Mouse (Mus musculus): Measurements from ENCODE around the gene Klf12.

DNA sequence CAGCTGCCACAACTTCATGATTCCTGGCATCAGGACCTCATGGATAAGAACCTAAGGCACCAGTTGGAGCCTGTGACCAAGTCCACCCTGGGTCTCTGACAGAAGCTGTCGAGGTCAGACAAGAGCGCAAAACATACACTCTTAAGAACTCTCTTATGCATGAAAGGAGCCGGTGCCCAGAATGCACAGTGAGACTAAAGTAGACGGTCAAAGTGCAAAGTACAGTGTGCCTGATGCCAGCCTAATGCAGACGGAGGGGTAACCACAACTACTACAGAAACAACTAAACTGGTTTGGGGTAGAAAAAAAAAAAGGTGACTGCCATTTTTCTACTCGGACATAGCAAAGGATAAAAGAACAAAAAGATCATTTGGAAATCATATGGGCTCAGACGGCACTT lies 47.7 kb downstream of the Klf12 start:
- TF ChIP-seq GATA1 (IDR thresholded peaks at IDR 0.05; ENCODE audit: borderline replicate concordance, low read length) (no peak), FLI1 (IDR thresholded peaks at IDR 0.05; ENCODE audit: low read length) (no peak)
